Mouse (Mus musculus) olfactory bulb, adult 2 months (tissue): ENCODE measurements around the gene Gsdmc3.
A peak's percentile ranks its signal among the peaks of the same experiment; 100 is the strongest.
"Not testable (repeated sequence)": the region's sequence is repeated elsewhere in the genome, so short reads cannot be mapped to it uniquely, and the experiment has no call there.

Source experiments
- CTCF ChIP-seq: fragments of 200-500 bp; IDR thresholded peaks from 2 replicates; pipeline ENCODE4 v1.5.1; 2012; ENCODE audit warnings: low read depth, mild to moderate bottlenecking, low read length, moderate library complexity; ENCODE audit not compliant: insufficient read depth
- POLR2A ChIP-seq: fragments of 200-500 bp; IDR thresholded peaks from 2 replicates; pipeline ENCODE4 v1.6.1; 2012; ENCODE audit warnings: mild to moderate bottlenecking, low read depth, low read length, moderate library complexity; ENCODE audit not compliant: insufficient read depth

GRCm38 (mm10) chr15:63895560-63896353, 17.4 kb upstream of the Gsdmc3 start:
- TF ChIP-seq POLR2A: not testable (repeated sequence)
- 0 out of 2 replicates have a peak, but pooled peaks have one; percentile 12 for TF ChIP-seq CTCF
